Mouse (Mus musculus): ENCODE measurements around the gene Cfi.

- TF ChIP-seq CTCF (conservative IDR thresholded peaks at IDR 0.05; ENCODE audit: low read length) = no peak
- no peak for TF ChIP-seq NANOG (IDR thresholded peaks at IDR 0.05; ENCODE audit: borderline replicate concordance, low read length)
Observed at GRCm38 (mm10) chr3:129885577-129885976, 49.9 kb downstream of the Cfi start.

Data from E14TG2a.4 (cell line).